Mouse (Mus musculus): ENCODE results near the gene Aspdh. TPM values are rescaled to one million over a fixed set of nuclear protein-coding genes. Genes with fewer than 3 reads are reported as not detected.

Aspdh gene
- polyA plus RNA-seq, 1 experiment from 2014 or later, result 1.5 TPM

- no peak overlapping the region for H3K4me3 ChIP-seq (ENCODE audit: low read depth, low read length)
- H3K4me2 ChIP-seq (replicated peaks; ENCODE audit: low read depth), result no peak overlapping the region
- no peaks in the 10 kb centered on the region for H3K36me3 ChIP-seq (ENCODE audit: control insufficient read depth, insufficient read depth)
- no peak for ATAC-seq
- no peak overlapping the region for H3K9ac ChIP-seq (ENCODE audit: low read depth, low read length)
- no peaks in the 10 kb centered on the region for H3K4me1 ChIP-seq (replicated peaks; ENCODE audit: control insufficient read depth, insufficient read depth, low read length)
- H3K27me3 ChIP-seq (replicated peaks; ENCODE audit: control insufficient read depth, insufficient read depth, low read length), result peaks cover 25% of the 10 kb centered on the region
- no peak for TF ChIP-seq CTCF (IDR thresholded peaks at IDR 0.05; ENCODE audit: low read depth)
- no peaks in the 10 kb centered on the region for H3K9me3 ChIP-seq (ENCODE audit: control insufficient read depth)
- no peak overlapping the region for H3K27ac ChIP-seq (ENCODE audit: low read depth, low read length)
- under 1% methylated on average over 7 of the region's 7 CpGs for WGBS
These were observed 31.8 kb upstream of the Aspdh start for GRCm38 (mm10) chr7:44433371-44433770.

- no peaks in the 10 kb centered on the region for H3K9me3 ChIP-seq (ENCODE audit: control insufficient read depth)
- peaks cover 22% of the 10 kb centered on the region for H3K27me3 ChIP-seq (replicated peaks; ENCODE audit: control insufficient read depth, insufficient read depth, low read length)
- no peaks in the 10 kb centered on the region for H3K4me1 ChIP-seq (replicated peaks; ENCODE audit: control insufficient read depth, insufficient read depth, low read length)
- 69% methylated on average over 9 of the region's 9 CpGs for WGBS
- H3K4me2 ChIP-seq (replicated peaks; ENCODE audit: low read depth), result no peak overlapping the region
- no peak for TF ChIP-seq CTCF (IDR thresholded peaks at IDR 0.05; ENCODE audit: low read depth)
- no peak overlapping the region for H3K9ac ChIP-seq (ENCODE audit: low read depth, low read length)
- no peaks in the 10 kb centered on the region for H3K36me3 ChIP-seq (ENCODE audit: control insufficient read depth, insufficient read depth)
- ATAC-seq, result no peak
- no peak overlapping the region for H3K27ac ChIP-seq (ENCODE audit: low read depth, low read length)
- no peak overlapping the region for H3K4me3 ChIP-seq (ENCODE audit: low read depth, low read length)
These were observed 31.1 kb upstream of the Aspdh start for GRCm38 (mm10) chr7:44434089-44434488.

DNA sequence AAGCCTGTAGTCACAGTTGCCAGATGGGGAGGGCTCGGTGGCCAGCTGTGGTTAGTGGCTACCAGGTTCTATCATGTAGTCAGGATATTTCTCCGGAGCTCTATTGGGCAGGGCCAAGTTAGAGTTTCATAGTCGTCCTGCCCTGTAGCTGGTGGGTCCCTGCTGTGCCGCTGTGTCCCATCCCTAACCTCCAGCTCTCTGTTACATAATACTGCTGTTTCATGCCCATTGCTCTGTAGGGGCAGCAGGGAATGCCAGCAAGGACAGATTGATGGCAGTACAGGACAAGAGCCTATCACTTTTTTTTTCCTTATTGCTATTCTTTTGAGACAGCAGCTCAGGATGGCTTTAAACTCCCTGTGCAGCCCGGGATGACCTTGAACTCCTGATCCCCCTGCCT, 29.4 kb upstream of the Aspdh start:
- Histone ChIP-seq H3K9ac (ENCODE audit: low read depth, low read length) (no peak overlapping the region), H3K27me3 (replicated peaks; ENCODE audit: control insufficient read depth, insufficient read depth, low read length) (peaks cover 19% of the 10 kb centered on the region), H3K4me3 (ENCODE audit: low read depth, low read length) (no peak overlapping the region), H3K4me2 (replicated peaks; ENCODE audit: low read depth) (no peak overlapping the region), H3K9me3 (ENCODE audit: control insufficient read depth) (no peaks in the 10 kb centered on the region), H3K4me1 (replicated peaks; ENCODE audit: control insufficient read depth, insufficient read depth, low read length) (no peaks in the 10 kb centered on the region), H3K36me3 (ENCODE audit: control insufficient read depth, insufficient read depth) (no peaks in the 10 kb centered on the region), H3K27ac (ENCODE audit: low read depth, low read length) (no peak overlapping the region)
- no peak for TF ChIP-seq CTCF (IDR thresholded peaks at IDR 0.05; ENCODE audit: low read depth)
- ATAC-seq, result no peak
- WGBS, result 58% methylated on average over 5 of the region's 5 CpGs

DNA sequence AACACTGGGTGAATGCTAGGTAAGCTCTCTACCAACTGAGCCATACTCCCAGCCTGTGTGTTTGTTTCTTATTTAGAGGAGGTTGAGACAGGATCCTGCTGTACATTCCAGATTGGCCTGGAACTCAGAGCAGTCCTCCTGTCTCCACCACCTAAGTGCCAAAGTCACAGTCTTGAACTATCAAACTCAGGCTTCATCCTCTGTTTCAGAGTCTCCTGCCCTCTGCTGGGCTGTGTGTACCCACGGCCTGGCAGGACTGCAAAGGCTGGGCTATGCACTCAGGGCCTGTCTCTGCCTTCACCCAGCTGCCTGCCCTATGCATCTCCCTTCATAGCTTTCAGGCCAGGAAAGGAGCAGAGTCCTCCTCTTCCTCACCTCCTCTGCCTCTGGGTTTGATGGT, 28.9 kb upstream of the Aspdh start:
- no peaks in the 10 kb centered on the region for H3K9me3 ChIP-seq (ENCODE audit: control insufficient read depth)
- H3K4me2 ChIP-seq (replicated peaks; ENCODE audit: low read depth), result no peak overlapping the region
- TF ChIP-seq CTCF (IDR thresholded peaks at IDR 0.05; ENCODE audit: low read depth), result peak; percentile 45
- H3K27me3 ChIP-seq (replicated peaks; ENCODE audit: control insufficient read depth, insufficient read depth, low read length), result peaks cover 18% of the 10 kb centered on the region
- H3K9ac ChIP-seq (ENCODE audit: low read depth, low read length), result no peak overlapping the region
- no peak overlapping the region for H3K27ac ChIP-seq (ENCODE audit: low read depth, low read length)
- no peaks in the 10 kb centered on the region for H3K36me3 ChIP-seq (ENCODE audit: control insufficient read depth, insufficient read depth)
- H3K4me3 ChIP-seq (ENCODE audit: low read depth, low read length), result no peak overlapping the region
- ATAC-seq, result no peak
- 10% methylated on average over 1 of the region's 1 CpGs for WGBS
- H3K4me1 ChIP-seq (replicated peaks; ENCODE audit: control insufficient read depth, insufficient read depth, low read length), result no peaks in the 10 kb centered on the region

- Histone ChIP-seq H3K4me2 (replicated peaks; ENCODE audit: low read depth) (no peak overlapping the region), H3K27me3 (replicated peaks; ENCODE audit: control insufficient read depth, insufficient read depth, low read length) (peaks cover 25% of the 10 kb centered on the region), H3K9me3 (ENCODE audit: control insufficient read depth) (no peaks in the 10 kb centered on the region), H3K27ac (ENCODE audit: low read depth, low read length) (no peak overlapping the region), H3K36me3 (ENCODE audit: control insufficient read depth, insufficient read depth) (no peaks in the 10 kb centered on the region), H3K4me1 (replicated peaks; ENCODE audit: control insufficient read depth, insufficient read depth, low read length) (no peaks in the 10 kb centered on the region), H3K4me3 (ENCODE audit: low read depth, low read length) (no peak overlapping the region), H3K9ac (ENCODE audit: low read depth, low read length) (no peak overlapping the region)
- TF ChIP-seq CTCF (IDR thresholded peaks at IDR 0.05; ENCODE audit: low read depth), result no peak
- WGBS, result 72% methylated on average over 1 of the region's 1 CpGs
- no peak for ATAC-seq
These were observed 28.0 kb upstream of the Aspdh start for GRCm38 (mm10) chr7:44437188-44437587.

- Histone ChIP-seq H3K27me3 (replicated peaks; ENCODE audit: control insufficient read depth, insufficient read depth, low read length) (peaks cover 32% of the 10 kb centered on the region), H3K9ac (ENCODE audit: low read depth, low read length) (no peak overlapping the region), H3K4me2 (replicated peaks; ENCODE audit: low read depth) (no peak overlapping the region), H3K36me3 (ENCODE audit: control insufficient read depth, insufficient read depth) (no peaks in the 10 kb centered on the region), H3K27ac (ENCODE audit: low read depth, low read length) (no peak overlapping the region), H3K4me3 (ENCODE audit: low read depth, low read length) (no peak overlapping the region), H3K4me1 (replicated peaks; ENCODE audit: control insufficient read depth, insufficient read depth, low read length) (no peaks in the 10 kb centered on the region), H3K9me3 (ENCODE audit: control insufficient read depth) (no peaks in the 10 kb centered on the region)
- no peak for TF ChIP-seq CTCF (IDR thresholded peaks at IDR 0.05; ENCODE audit: low read depth)
- no peak for ATAC-seq
- WGBS, result 79% methylated on average over 8 of the region's 8 CpGs
These were observed 27.3 kb upstream of the Aspdh start for GRCm38 (mm10) chr7:44437933-44438332.

GRCm38 (mm10) chr7:44439696-44440095, 25.5 kb upstream of the Aspdh start:
- Histone ChIP-seq H3K4me2 (replicated peaks; ENCODE audit: low read depth) (no peak overlapping the region), H3K9ac (ENCODE audit: low read depth, low read length) (no peak overlapping the region), H3K27me3 (replicated peaks; ENCODE audit: control insufficient read depth, insufficient read depth, low read length) (peaks cover 47% of the 10 kb centered on the region), H3K36me3 (ENCODE audit: control insufficient read depth, insufficient read depth) (no peaks in the 10 kb centered on the region), H3K9me3 (ENCODE audit: control insufficient read depth) (no peaks in the 10 kb centered on the region), H3K27ac (ENCODE audit: low read depth, low read length) (no peak overlapping the region), H3K4me1 (replicated peaks; ENCODE audit: control insufficient read depth, insufficient read depth, low read length) (no peaks in the 10 kb centered on the region), H3K4me3 (ENCODE audit: low read depth, low read length) (no peak overlapping the region)
- ATAC-seq, result no peak
- TF ChIP-seq CTCF (IDR thresholded peaks at IDR 0.05; ENCODE audit: low read depth), result no peak
- 71% methylated on average over 2 of the region's 2 CpGs for WGBS
